Mouse (Mus musculus): ENCODE measurements around the gene Tagap1. TPM values are rescaled to one million over a fixed set of nuclear protein-coding genes. Genes with fewer than 3 reads are reported as not detected.
"Not testable (repeated sequence)": the region's sequence is repeated elsewhere in the genome, so short reads cannot be mapped to it uniquely, and the experiment has no call there.

Gene Tagap1
- total and polyA plus RNA-seq, 3 experiments, result 16.8 to 21.1 (median 20.3) TPM

GRCm38 (mm10) chr17:6919388-6919787 is 41.6 kb downstream of the Tagap1 start:
- DNase-seq (ENCODE audit: extremely low read depth); in situ Hi-C loops (cut with MboI; ENCODE audit: low pct_ligation_motif_present, low pct_unique_long_range_greater_than_20kb, low sequenced_read_pairs); H3K27me3 ChIP-seq (replicated peaks); H3K4me1 ChIP-seq (ENCODE audit: control insufficient read depth in 1 of 2, insufficient read depth in 2 of 2); H3K4me2 ChIP-seq (ENCODE audit: insufficient read depth, low read depth, poor library complexity, severe bottlenecking); H3K79me2 ChIP-seq (replicated peaks; ENCODE audit: control insufficient read depth, extremely low read depth, insufficient read depth, poor library complexity, severe bottlenecking); H3K27ac ChIP-seq (ENCODE audit: insufficient read depth, low read depth); dilution Hi-C loops (cut with MboI; ENCODE audit: extremely low pct_ligation_motif_present, extremely low pct_unique_long_range_greater_than_20kb, low sequenced_read_pairs); H3K9ac ChIP-seq (ENCODE audit: insufficient read depth, low read depth); H3K36me3 ChIP-seq (replicated peaks in 1 of 2; ENCODE audit: control insufficient read depth in 1 of 2, insufficient read depth in 1 of 2, low read length in 1 of 2); H3K9me3 ChIP-seq (replicated peaks; ENCODE audit: low read length); H3K4me3 ChIP-seq (replicated peaks in 1 of 3; ENCODE audit: low read depth in 2 of 3, low read length in 2 of 3, poor library complexity in 1 of 3): not testable (repeated sequence)

- in situ Hi-C loops (cut with MboI; ENCODE audit: low pct_ligation_motif_present, low pct_unique_long_range_greater_than_20kb, low sequenced_read_pairs); H3K4me3 ChIP-seq (replicated peaks in 1 of 3; ENCODE audit: low read depth in 2 of 3, low read length in 2 of 3, poor library complexity in 1 of 3); dilution Hi-C loops (cut with MboI; ENCODE audit: extremely low pct_ligation_motif_present, extremely low pct_unique_long_range_greater_than_20kb, low sequenced_read_pairs); DNase-seq (ENCODE audit: extremely low read depth); H3K4me1 ChIP-seq (ENCODE audit: control insufficient read depth in 1 of 2, insufficient read depth in 2 of 2); H3K9me3 ChIP-seq (replicated peaks; ENCODE audit: low read length); H3K36me3 ChIP-seq (replicated peaks in 1 of 2; ENCODE audit: control insufficient read depth in 1 of 2, insufficient read depth in 1 of 2, low read length in 1 of 2); H3K27ac ChIP-seq (ENCODE audit: insufficient read depth, low read depth); H3K79me2 ChIP-seq (replicated peaks; ENCODE audit: control insufficient read depth, extremely low read depth, insufficient read depth, poor library complexity, severe bottlenecking); H3K9ac ChIP-seq (ENCODE audit: insufficient read depth, low read depth); H3K27me3 ChIP-seq (replicated peaks); H3K4me2 ChIP-seq (ENCODE audit: insufficient read depth, low read depth, poor library complexity, severe bottlenecking): not testable (repeated sequence)
These were observed 45.7 kb downstream of the Tagap1 start for GRCm38 (mm10) chr17:6915282-6915681.

DNA sequence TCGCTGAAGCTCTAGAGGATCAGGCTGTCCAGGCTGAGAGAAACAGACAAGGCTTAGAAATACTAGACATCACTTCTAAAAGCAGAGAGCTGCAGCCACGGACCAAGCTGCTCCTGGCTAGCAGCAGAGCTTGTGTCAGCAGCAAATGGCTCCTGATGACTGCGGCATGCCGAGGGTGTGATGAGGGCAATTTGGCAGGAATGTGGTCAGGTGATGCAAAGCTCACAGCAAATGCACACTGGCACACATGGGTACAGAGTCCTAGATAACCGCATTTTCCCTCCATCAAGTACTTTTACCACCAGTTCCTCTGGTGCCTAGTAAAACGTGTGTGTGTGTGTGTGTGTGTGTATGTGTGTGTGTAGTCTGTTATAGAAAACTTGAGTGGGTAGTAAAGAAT is 46.9 kb downstream of the Tagap1 start:
- dilution Hi-C loops (cut with MboI; ENCODE audit: extremely low pct_ligation_motif_present, extremely low pct_unique_long_range_greater_than_20kb, low sequenced_read_pairs); H3K27me3 ChIP-seq (replicated peaks); H3K79me2 ChIP-seq (replicated peaks; ENCODE audit: control insufficient read depth, extremely low read depth, insufficient read depth, poor library complexity, severe bottlenecking); H3K4me2 ChIP-seq (ENCODE audit: insufficient read depth, low read depth, poor library complexity, severe bottlenecking); H3K36me3 ChIP-seq (replicated peaks in 1 of 2; ENCODE audit: control insufficient read depth in 1 of 2, insufficient read depth in 1 of 2, low read length in 1 of 2); in situ Hi-C loops (cut with MboI; ENCODE audit: low pct_ligation_motif_present, low pct_unique_long_range_greater_than_20kb, low sequenced_read_pairs); H3K9me3 ChIP-seq (replicated peaks; ENCODE audit: low read length); H3K4me3 ChIP-seq (replicated peaks in 1 of 3; ENCODE audit: low read depth in 2 of 3, low read length in 2 of 3, poor library complexity in 1 of 3); H3K9ac ChIP-seq (ENCODE audit: insufficient read depth, low read depth); H3K27ac ChIP-seq (ENCODE audit: insufficient read depth, low read depth); H3K4me1 ChIP-seq (ENCODE audit: control insufficient read depth in 1 of 2, insufficient read depth in 2 of 2); DNase-seq (ENCODE audit: extremely low read depth): not testable (repeated sequence)

Other genes with a start within 250 kb of the Tagap1 start
- 107 and 115 TPM in 2 replicates for gene Ezr, start 178.4 kb downstream of the Tagap1 start, total RNA-seq (2012; rRNA removed)
- 123 and 139 TPM in 2 replicates for gene Ezr, start 178.4 kb downstream of the Tagap1 start, total RNA-seq (2014; rRNA removed)
- gene Ezr, start 178.4 kb downstream of the Tagap1 start, polyA plus RNA-seq (2012; ENCODE audit: insufficient read length, low read depth), result 207 and 290 TPM in 2 replicates
- gene Rsph3b, start 12.5 kb downstream of the Tagap1 start, total RNA-seq (2012; rRNA removed), result 8.6 and 12.2 TPM in 2 replicates
- gene Rsph3b, start 12.5 kb downstream of the Tagap1 start, total RNA-seq (2014; rRNA removed), result 8.3 and 8.9 TPM in 2 replicates
- gene Rsph3b, start 12.5 kb downstream of the Tagap1 start, polyA plus RNA-seq (2012; ENCODE audit: insufficient read length, low read depth), result 19.5 and 19.7 TPM in 2 replicates
- 95.0 and 178 TPM in 2 replicates for gene Rnaset2b, start 9.5 kb upstream of the Tagap1 start, total RNA-seq (2012; rRNA removed)
- gene Rnaset2b, start 9.5 kb upstream of the Tagap1 start, total RNA-seq (2014; rRNA removed), result 124 and 131 TPM in 2 replicates
- 234 and 241 TPM in 2 replicates for gene Rnaset2b, start 9.5 kb upstream of the Tagap1 start, polyA plus RNA-seq (2012; ENCODE audit: insufficient read length, low read depth)
- 0.13 TPM in 1 of 2 replicates, not detected in the other for gene Gm49721, start 17.7 kb upstream of the Tagap1 start, total RNA-seq (2012; rRNA removed)
- gene Gm49721, start 17.7 kb upstream of the Tagap1 start, total RNA-seq (2014; rRNA removed), result not detected in 2 replicates
- gene Gm49721, start 17.7 kb upstream of the Tagap1 start, polyA plus RNA-seq (2012; ENCODE audit: insufficient read length, low read depth), result not detected in 2 replicates
- gene Gm1604a, start 64.4 kb upstream of the Tagap1 start, total RNA-seq (2012; rRNA removed), result not detected in 2 replicates
- not detected in 2 replicates for gene Gm1604a, start 64.4 kb upstream of the Tagap1 start, total RNA-seq (2014; rRNA removed)
- not detected in 2 replicates for gene Gm1604a, start 64.4 kb upstream of the Tagap1 start, polyA plus RNA-seq (2012; ENCODE audit: insufficient read length, low read depth)
- gene Rps6ka2, start 209.0 kb upstream of the Tagap1 start, total RNA-seq (2012; rRNA removed), result 0.64 and 0.97 TPM in 2 replicates
- gene Rps6ka2, start 209.0 kb upstream of the Tagap1 start, total RNA-seq (2014; rRNA removed), result 0.91 and 1.4 TPM in 2 replicates
- gene Rps6ka2, start 209.0 kb upstream of the Tagap1 start, polyA plus RNA-seq (2012; ENCODE audit: insufficient read length, low read depth), result 1.4 and 1.5 TPM in 2 replicates

Measured in CH12.LX (cell line).